Mouse (Mus musculus): ENCODE results near the gene Tpk1.

The Tpk1 gene

DNA sequence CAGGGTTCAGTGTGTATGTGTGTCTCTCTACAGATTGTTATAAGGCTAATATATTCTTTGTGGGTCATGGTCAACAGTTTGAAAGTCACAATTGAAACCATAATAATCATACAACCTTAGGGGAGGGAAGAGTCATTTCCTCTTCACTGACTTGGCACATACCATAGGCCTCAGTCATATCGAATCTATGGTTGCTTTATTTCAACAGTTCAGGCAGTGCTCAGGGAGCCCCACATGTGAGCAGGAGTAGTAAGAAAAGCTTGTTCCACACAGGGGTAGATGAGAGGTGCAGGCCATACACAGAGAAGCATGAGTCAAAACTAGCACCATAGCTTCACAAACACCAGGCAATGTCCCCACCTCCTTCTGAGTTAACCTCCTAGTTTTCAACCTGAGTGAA, 323.1 kb downstream of the Tpk1 start:
- DNase-seq, result no peak

DNA sequence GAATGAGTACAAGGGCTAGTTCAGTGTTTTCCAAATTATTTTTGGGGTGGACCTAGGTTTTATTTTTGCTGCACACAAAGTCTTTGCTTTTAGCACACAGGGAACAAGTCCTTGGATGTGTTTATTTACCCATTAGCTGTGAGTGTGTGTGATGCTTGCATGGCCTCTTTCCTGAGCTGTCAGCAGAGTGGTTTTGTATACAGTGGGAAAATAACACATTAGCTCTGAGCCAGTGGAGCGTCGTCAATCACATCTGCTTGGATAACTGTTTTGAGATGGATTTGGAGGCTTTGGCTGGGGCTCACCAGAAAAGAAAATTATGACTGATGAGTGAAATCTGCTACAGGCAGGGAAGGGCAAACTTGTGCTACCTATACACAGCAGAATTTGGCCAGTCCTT, 323.7 kb downstream of the Tpk1 start:
- no peak for DNase-seq

- DNase-seq, result no peak
Observed at GRCm38 (mm10) chr6:43338804-43339203, 327.3 kb downstream of the Tpk1 start.

- DNase-seq, result peak; percentile 70 to 77
Observed at GRCm38 (mm10) chr6:43337491-43337961, 328.6 kb downstream of the Tpk1 start.

- no peak for DNase-seq
Observed at GRCm38 (mm10) chr6:43335619-43336234, 330.4 kb downstream of the Tpk1 start.

- no peak for DNase-seq
Observed at GRCm38 (mm10) chr6:43333479-43333878, 332.6 kb downstream of the Tpk1 start.

GRCm38 (mm10) chr6:43312961-43313656, 353.0 kb downstream of the Tpk1 start:
- peak in 1 of 2 experiments; percentile 16 for DNase-seq

- DNase-seq, result no peak
Observed at GRCm38 (mm10) chr6:43312546-43312945, 353.5 kb downstream of the Tpk1 start.

- DNase-seq, result peak in 1 of 2 experiments; percentile 21
Observed at GRCm38 (mm10) chr6:43310071-43310470, 356.0 kb downstream of the Tpk1 start.

GRCm38 (mm10) chr6:43309454-43309853, 356.6 kb downstream of the Tpk1 start, which contains the start of gene Nobox:
Nobox (minus strand) TSS chr6:43309554.
- no peak for DNase-seq

- DNase-seq, result no peak
Observed at GRCm38 (mm10) chr6:43297508-43297850, 368.6 kb downstream of the Tpk1 start.

DNA sequence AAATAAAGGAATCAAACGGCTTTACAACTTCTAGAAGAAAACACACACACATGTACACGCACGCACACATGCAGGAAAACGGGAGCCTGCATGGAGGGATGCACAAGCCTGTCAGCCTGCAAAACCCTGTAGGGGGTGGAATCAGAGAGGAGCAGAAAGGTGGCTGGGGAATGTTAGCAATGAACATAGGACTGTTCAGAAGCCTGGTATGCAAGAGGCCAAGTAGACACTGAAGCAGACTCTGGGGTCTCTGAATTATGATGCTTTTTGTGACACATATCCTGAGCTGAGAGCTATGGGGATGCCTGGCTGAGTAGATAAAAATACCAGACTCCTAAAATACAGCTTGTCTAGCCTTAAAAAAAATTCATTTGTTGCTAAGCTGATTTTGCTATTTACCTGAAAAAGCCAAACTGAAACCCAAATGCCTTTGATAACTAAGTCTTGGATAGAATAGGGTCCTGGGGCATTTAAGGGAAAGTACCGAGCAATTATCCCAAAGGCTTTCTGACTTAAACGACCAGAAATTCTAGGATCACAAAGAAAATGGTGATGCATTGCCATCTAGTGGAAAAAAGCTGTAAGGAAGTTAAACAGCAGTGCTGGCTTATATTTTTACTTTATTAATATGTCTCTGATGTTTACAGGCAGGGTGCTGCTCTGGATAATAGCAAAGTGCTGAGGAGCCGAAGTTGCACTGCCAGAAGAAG, 369.1 kb downstream of the Tpk1 start:
- no peak for DNase-seq

DNA sequence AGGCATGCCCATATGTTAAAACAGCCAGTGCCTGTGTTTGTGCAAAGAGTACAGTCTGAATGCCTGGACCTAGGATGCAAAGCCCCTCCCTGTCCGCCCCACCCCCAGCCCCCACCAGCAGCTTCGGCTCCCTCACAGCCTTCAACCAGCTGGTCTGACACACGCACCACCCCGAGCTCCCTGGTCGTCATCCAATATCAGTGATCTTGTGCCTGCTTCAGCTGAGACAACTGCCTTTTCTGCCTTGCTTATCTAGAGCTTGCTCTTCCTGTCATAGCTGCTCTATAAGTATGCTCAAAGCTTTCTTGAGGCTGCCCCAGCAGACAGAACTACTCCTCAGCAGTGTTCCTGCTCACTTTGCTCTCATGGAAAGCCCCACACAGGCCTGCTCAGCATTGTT, 370.2 kb downstream of the Tpk1 start:
- no peak for DNase-seq
